Mouse (Mus musculus): ENCODE data around the gene Mrm1.
"Not testable (repeated sequence)": the region's sequence is repeated elsewhere in the genome, so short reads cannot be mapped to it uniquely, and the experiment has no call there.

Gene Mrm1

DNA sequence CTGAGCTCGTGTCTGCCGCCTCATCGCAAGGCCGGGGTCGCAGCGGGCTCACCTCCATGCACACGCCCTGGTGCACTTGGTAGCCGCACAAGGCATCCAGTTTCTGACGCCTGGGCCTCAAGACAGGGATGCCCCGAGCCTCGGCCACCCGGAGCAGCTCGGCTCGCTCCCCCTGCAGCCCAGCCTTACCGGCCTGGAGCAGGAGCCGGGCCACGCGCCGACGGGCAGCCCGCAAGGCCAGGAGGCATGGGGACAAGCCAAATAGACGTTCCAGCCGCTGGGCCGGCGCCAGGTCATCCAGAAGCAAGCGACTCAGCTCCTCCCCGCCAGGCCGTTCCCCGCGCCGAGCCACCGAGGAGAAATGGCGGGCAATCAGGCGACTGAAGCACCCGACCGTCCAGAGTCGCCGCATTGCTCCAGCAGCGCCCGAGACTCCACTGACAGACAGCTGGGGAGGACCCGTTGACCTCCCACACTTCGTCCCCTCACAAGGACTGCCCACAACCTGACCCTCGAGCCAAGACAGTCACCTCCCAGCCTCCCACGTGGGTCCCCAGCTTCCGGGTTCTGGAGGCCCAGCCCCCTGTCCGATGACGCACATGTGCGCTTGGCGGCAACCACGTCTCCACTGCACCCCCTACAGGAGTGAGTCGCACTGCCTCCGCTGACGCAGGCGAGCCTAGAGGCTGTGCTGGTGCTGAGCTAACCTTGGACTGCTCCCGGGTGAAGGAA lies at the start of gene Mrm1:
TSS of gene Mrm1 (minus strand) at position 555 of the 732 bp plus-strand sequence.
- peak; percentile 63 for DNase-seq (ENCODE audit: low read depth, low spot score)

DNA sequence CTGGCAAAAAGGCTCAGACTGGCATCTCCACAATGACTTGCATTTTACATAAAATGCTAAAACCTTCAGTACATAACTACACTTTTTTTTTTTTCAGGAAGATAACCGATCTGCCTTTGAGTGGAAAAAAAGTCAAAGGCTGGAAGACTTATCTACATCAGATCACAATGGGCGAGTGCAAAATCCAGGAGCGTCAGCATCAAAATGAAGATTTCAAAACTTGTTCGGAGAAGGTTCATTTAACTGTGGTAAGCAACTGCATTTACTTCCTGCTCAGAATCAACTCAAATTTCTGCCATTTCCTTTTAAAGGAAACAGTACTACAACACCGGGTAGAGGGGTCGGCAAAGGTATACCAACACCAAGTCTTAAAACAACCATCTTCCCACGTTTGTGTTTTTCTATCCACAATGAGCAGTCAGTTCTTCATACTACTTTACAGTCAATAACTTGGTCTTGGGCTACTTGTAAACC lies 49.5 kb upstream of the Mrm1 start:
- DNase-seq (ENCODE audit: low read depth, low spot score), result no peak

DNA sequence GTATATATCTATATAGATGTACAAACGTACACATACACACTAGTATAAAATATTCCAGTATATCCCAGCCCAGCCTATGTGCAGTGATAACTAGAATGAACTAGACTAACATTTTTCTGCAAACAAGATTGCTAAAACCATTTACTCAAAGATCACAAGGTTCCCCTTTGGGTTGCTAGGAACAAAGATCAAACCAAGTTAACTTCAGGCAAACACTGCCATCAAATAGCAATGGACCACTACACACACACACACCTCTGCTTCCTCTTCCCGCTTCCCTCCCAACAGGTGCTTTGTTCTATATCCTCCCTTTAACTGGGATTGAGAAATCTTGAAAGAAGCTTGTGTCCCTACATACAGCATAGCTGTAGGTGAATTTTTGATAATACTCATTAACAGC lies 48.3 kb upstream of the Mrm1 start:
- DNase-seq (ENCODE audit: low read depth, low spot score), result no peak

DNA sequence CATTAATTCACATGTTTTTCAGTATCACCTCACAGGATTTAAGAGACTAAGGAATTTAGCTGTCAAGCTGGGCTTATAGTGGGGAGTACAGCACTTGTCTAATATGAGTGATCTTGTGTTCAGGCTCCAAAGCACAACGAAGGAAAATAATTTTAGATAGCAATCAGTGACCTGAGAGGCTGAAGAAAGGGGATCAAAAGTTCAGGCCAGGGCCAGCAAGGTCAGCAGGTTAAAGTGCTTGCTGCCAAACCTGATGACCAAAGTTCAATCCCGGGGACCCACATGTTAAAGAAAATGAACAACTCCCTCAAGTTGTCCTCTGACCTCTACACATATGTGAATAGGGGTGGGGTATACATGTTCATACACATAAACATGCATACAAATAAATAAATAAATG lies 46.0 kb upstream of the Mrm1 start:
- no peak for DNase-seq (ENCODE audit: low read depth, low spot score)

DNA sequence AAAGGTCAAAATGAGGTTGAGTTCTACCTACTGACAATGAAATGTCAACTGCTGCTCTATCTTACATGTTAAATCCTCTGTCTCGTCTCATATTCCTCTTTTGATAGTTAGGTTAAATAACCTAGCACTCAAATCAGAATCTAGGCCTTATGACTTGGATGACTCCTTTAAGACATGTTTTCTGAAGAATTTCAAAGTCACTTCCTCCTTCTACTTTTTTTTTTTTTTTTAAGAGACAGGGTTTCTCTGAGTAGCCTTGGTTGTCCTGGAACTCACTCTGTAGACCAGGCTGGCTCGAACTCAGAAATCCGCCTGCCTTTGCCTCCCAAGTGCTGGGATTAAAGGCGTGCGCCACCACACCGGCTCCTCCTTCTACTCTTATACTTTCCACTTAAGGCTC lies 36.0 kb upstream of the Mrm1 start:
- no peak for DNase-seq (ENCODE audit: low read depth, low spot score)

DNA sequence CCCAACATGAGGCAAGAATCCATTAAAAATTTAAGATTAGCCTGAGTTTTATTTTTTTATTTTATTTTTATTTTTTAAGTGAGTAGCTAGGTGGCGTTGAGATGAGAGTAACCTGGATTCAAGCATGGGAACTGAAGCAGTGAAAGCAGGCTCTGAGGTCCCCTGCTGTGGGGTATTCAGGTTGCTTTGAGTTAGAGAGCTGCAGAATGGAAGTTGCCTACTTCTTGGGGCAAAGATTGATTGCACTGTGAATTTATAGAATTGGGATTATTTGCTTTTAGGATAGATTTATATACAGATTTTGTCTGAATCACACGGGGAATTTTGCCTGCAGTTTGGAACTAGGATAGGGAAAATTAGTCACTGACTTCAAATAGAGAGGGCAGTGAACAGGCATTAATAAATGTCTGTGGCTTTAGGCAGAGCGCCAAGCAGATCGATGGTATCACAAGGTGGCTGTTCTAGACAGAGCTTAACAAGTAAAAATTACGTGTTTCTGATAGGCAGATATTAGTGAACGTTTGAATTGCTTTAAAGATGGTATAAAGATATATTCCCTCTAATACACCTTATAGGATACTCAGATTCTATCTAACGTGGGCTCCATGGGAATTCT lies 28.3 kb upstream of the Mrm1 start:
- DNase-seq (ENCODE audit: low read depth, low spot score), result no peak

DNA sequence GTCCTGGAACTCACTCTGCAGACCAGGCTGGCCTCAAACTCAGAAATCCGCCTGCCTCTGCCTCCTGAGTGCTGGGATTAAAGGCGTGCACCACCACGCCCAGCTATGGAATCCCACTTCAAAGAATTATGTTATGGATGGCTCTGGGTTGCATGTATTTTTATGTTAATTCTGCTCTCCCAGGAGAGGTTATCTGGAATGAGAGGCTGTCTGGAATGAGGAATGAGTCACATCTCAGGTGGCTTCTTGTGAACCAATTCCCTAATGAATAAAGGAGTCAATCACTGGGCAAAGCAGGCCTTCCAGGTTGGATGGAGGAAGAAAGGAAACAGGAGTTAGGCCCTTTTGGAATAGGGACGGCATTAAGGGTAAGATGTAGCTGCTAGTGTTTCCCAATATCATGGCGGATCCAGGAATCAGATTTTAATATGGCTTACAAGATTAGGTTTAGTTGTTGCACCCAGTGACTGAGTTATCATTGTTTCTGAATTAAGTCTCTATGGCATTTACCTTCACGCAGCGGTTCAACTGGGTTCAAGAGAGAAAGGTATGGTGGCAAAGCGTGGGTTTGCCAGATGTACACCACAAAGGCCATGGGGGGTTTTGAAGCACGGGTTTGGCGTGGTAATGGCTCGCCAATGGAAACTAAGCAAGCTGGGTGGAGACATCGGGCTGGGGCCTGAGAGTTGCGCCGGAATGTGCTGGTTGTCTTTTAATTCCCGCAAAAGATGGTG lies 27.6 kb upstream of the Mrm1 start:
- DNase-seq (ENCODE audit: low read depth, low spot score), result no peak

DNA sequence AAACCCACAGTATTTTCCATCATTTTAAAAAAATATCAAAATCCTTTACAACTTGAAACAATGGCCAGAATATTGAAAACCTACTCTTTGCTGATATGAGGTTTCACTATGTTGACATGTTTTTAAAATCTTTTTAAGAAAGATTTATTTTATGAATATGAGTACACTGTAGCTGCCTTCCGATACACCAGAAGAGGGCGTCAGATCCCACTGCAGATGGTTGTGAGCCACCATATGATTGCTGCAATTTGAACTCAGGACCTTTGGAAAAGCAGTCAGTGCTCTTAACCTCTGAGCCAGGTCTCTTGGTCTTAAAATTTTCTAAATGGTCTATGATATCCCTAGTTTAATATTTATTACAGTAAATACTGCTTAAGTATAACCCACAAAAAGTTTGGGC lies 20.0 kb upstream of the Mrm1 start:
- no peak for DNase-seq (ENCODE audit: low read depth, low spot score)

- not testable (repeated sequence) for DNase-seq (ENCODE audit: low read depth, low spot score)
These were observed 10.2 kb upstream of the Mrm1 start for GRCm38 (mm10) chr11:84829495-84829894.

- peak; percentile 3 for DNase-seq (ENCODE audit: low read depth, low spot score)
These were observed 9.4 kb upstream of the Mrm1 start, which contains the start of gene Dhrs11 for GRCm38 (mm10) chr11:84828516-84829399. Dhrs11 (minus strand) TSS chr11:84828994.

DNA sequence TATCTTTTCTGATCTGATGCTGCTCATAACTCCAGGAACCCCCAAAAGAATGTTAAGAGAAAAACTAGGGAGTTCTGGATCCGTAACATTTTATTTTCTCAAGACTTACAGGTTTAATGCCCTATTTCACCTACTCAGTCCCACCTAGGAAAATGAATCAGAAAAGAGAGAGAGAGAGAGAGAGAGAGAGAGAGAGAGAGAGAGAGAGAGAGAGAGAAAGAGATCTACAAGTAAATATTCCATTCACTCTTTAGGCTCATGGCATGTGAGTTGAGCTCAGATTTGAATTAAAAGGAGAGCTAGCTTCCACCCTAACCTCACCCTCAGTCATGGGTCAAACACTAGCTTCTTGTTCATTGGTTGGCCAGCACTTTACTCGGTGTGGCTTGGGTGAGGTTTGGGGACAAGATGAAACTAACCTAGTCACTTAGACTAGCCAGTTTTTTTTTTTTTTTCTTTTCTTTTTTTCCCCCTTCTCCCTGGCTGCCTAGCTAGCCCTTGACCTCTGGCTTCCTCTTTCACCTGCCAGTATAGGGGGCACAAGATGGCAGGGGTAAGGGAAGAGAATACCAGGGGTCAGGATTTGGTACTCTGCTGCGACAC lies 8.7 kb upstream of the Mrm1 start:
- DNase-seq (ENCODE audit: low read depth, low spot score), result no peak

- DNase-seq (ENCODE audit: low read depth, low spot score), result no peak
These were observed 8.2 kb upstream of the Mrm1 start for GRCm38 (mm10) chr11:84827492-84827891.

DNA sequence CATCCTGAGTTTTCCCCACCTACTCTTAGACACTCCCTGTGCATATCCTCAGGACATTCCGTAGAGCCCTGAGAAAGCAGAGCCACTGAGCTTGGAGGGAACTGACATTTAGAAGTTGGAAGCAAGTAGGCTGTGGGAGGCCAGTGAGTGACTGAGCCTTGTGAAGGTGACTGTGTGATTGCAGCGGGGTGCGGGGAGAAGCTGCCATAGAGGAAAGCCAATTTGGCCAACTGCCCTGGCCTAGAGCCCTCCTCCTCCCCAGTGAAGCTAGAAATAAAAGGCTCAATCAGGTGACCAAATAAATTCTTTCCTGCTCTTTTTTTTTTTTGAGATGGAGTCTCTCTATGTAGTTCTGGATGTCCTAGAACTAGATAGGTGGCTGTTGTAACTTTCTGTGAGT lies 6.9 kb upstream of the Mrm1 start:
- DNase-seq (ENCODE audit: low read depth, low spot score), result no peak

DNA sequence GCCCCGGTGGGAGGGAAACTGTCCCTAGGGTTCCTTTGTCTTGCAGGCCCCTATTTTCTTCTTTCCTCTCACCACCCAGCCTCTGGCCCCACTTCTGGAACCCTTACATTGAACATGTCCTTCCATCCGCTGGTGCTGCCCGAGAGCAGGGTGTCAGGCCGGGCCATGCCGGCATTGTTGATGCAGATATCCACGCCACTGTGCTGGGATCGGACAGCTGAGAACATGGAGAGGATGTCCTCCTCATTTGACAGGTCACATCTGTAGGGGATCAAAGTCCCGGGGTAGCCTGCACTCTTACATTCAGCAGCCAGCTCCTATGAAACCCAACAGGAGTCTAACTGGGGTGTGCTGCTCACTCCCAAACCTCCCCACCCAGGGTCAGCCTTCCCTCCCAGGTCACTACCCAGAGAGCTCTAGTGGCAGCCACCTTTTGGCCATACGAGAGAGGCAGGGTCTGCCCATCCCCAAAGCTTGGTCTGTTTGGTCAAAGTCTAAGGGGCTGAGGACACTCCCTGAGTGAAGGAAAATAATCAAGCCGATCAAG lies 6.0 kb upstream of the Mrm1 start:
- DNase-seq (ENCODE audit: low read depth, low spot score), result no peak

DNA sequence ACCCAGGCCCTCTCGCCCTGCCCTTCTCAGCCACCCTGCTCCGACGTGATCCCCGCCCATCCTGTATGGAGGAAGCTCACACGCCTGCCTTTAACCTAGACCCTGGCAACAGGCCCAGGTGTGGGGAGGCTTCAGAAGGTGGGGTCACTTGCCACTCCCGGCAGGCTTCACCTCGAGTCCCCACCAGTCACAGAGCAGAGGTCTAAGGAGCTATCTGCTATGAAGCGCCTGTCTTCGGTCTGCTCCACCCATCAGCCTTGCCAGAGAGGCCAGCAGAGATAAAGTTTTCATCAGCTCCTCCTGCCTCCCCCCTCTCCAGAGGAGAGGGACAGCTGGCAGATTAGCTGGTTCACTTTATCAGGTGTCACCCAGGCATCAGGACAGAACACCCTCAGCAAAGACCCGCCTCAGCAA lies 4.2 kb upstream of the Mrm1 start:
- DNase-seq (ENCODE audit: low read depth, low spot score), result no peak

GRCm38 (mm10) chr11:84822487-84822886 lies 3.2 kb upstream of the Mrm1 start:
- no peak for DNase-seq (ENCODE audit: low read depth, low spot score)

DNA sequence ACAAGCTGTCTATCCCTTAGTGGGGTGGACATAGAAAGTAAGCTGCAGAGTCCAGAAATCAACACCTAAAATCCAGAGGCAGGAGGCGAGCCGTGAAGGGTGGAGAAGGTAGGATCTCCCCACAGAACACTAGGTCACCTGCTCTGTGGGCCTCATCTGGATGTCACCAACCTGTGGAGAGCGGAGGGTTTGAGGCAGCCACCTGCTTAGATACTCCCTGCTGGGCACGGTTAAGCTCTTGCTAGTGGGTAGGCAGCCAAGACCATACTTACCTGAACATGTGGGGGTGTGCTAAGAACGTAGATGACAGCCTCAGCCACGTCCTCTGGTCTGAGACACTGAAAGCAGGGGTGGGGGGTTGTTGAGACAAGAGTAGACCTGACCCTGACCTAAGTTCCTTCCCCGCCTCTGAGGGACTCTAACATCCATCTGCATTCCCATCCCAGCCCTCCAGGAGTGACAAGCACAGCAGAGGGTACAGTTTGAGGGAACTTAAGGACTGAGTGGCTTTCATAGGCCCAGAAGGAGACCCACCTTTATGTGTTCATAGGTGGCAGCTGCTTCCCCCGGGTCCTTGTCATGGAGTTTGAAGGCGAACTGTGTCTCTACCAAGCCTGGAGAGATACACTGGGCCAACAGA lies 1.9 kb upstream of the Mrm1 start:
- DNase-seq (ENCODE audit: low read depth, low spot score), result no peak

DNA sequence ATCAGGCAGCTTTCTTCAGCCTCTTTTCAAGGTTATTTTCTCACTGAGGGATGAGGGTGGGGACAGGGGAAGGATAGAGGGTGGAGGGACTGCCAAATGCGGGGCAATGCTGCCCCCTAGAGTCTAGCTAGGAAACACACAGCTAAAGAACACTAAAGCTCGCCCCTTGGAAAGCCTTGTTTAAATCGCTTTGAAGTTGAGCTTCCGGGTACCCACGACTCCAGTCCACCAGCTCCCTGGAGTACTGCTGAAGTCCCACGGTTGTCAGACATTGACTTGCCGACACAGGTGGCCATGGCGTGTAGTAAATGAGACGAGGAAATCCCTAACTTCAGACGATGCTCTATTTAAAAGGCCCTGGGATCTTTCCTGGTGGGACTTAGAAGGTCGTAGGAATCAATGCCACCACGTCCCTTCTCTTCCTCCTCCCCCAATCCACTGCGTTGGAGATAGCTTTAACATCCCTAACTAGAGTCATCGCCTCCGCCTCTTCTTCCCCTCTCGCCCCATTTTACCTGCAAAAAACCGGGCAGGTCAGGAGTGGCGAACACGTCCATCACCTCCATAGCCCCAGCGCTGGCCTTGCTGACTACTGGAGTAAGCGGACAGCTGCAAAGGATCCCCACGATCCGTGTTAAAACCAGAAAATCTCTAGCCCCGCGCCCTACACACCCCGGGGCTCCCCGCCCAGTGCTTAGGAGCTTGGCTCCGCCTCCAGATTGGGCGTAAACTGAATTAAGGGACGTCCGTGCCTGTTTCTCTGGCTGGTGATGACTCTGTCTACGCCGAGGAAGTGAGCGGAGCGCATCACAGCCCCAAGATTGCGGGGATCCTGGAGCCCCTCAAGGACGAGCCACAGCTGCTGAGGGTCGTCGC lies 992 bp downstream of the Mrm1 start:
- peak; percentile 49 for DNase-seq (ENCODE audit: low read depth, low spot score)

- no peak for DNase-seq (ENCODE audit: low read depth, low spot score)
These were observed 2.0 kb downstream of the Mrm1 start for GRCm38 (mm10) chr11:84817362-84817761.
